Mouse (Mus musculus) ES-E14 (cell line): ENCODE data around the gene Nudt3. TPM values are rescaled to one million over a fixed set of nuclear protein-coding genes. Genes with fewer than 3 reads are reported as not detected.
A peak's percentile ranks its signal among the peaks of the same experiment; 100 is the strongest.

Experiments
- DNase-seq: peaks from one replicate; pipeline ENCODE4 v3.0.0-alpha.2; 2013; ENCODE audit warnings: low read depth, low spot score
- H3K27ac ChIP-seq: 2 replicates; pipeline ENCODE4 v1.5.1; 2012; ENCODE audit warnings: low read depth, mild to moderate bottlenecking, low read length, moderate library complexity, mixed read lengths; ENCODE audit not compliant: poor library complexity, insufficient read depth, severe bottlenecking
- H3K36me3 ChIP-seq: 2 replicates; pipeline ENCODE4 v1.6.1; 2012; ENCODE audit warnings: mild to moderate bottlenecking, low read length, moderate library complexity, mixed read lengths; ENCODE audit not compliant: control insufficient read depth, poor library complexity, insufficient read depth, severe bottlenecking
- H3K4me1 ChIP-seq, 2 experiments: fragments of 150-350 bp in 1 of 2; sonication (generic) in 1 of 2; 2 replicates each; pipeline ENCODE4 v1.6.1; 2012; ENCODE audit warnings: low read length in 2 of 2, mild to moderate bottlenecking in 1 of 2, mixed read lengths in 1 of 2; ENCODE audit not compliant: control insufficient read depth in 2 of 2, insufficient read depth in 2 of 2, poor library complexity in 1 of 2
- H3K4me3 ChIP-seq, 2 experiments: fragments of 150-350 bp in 1 of 2; sonication (generic) in 1 of 2; 2 replicates each; pipeline ENCODE4 v1.5.1; 2012; ENCODE audit warnings: low read length in 2 of 2, low read depth in 1 of 2, mild to moderate bottlenecking in 1 of 2, mixed read lengths in 1 of 2; ENCODE audit not compliant: insufficient read depth in 1 of 2, poor library complexity in 1 of 2, severe bottlenecking in 1 of 2
- H3K9ac ChIP-seq: 2 replicates; pipeline ENCODE4 v1.6.1; 2012; ENCODE audit warnings: low read depth, mild to moderate bottlenecking, low read length, mixed read lengths; ENCODE audit not compliant: poor library complexity, insufficient read depth, severe bottlenecking
- H3K9me3 ChIP-seq: fragments of 150-350 bp; sonication (generic); 2 replicates; pipeline ENCODE4 v1.6.1; 2012; ENCODE audit warnings: low read depth, mild to moderate bottlenecking, low read length; ENCODE audit not compliant: control insufficient read depth, insufficient read depth
- CHD2 ChIP-seq: IDR thresholded peaks from 2 replicates; pipeline ENCODE4 v1.6.1; 2014; ENCODE audit warnings: mild to moderate bottlenecking, low read depth, low read length, inconsistent platforms
- HCFC1 ChIP-seq: IDR thresholded peaks from 2 replicates; pipeline ENCODE4 v1.6.1; 2012; ENCODE audit warnings: low read length, inconsistent platforms, borderline replicate concordance; ENCODE audit not compliant: insufficient read depth
- MAFK ChIP-seq: IDR thresholded peaks from 2 replicates; pipeline ENCODE4 v1.6.1; 2014; ENCODE audit warnings: mild to moderate bottlenecking, low read depth, low read length, inconsistent platforms; ENCODE audit not compliant: insufficient read depth
- ZC3H11A ChIP-seq: IDR thresholded peaks from 2 replicates; pipeline ENCODE4 v1.6.1; 2012; ENCODE audit warnings: low read depth, mild to moderate bottlenecking, inconsistent platforms, low read length, borderline replicate concordance
- ZNF384 ChIP-seq: IDR thresholded peaks from 2 replicates; pipeline ENCODE4 v1.6.1; 2012; ENCODE audit warnings: low read depth, low read length, inconsistent platforms
- in situ Hi-C, 2 experiments: fragments of 600-800 bp; cut with MboI; formaldehyde crosslinking; loops; one replicate each; pipeline ENCODE4 v1.15.1; 2025; ENCODE audit warnings: low sequenced_read_pairs in 2 of 2, inconsistent platforms in 1 of 2; ENCODE audit not compliant: unreplicated experiment in 2 of 2
- total RNA-seq: library from RNA; depleted of rRNA; stranded (reverse); fragments of 300-350 nt; gene quantifications from 2 replicates; pipeline ENCODE4 v1.2.3, GENCODE M21; 2012

Nudt3 gene
- total RNA-seq, 1 experiment = 97.9 TPM

GRCm38 (mm10) chr17:27634871-27635574 is 11.7 kb upstream of the Nudt3 start, which contains the start of gene RPS10-NUDT3:
RPS10-NUDT3 (minus strand) TSS chr17:27635222.
- in situ Hi-C loops = no loop called here
- peaks cover 0 to 13% of the 10 kb centered on the region in 2 experiments; a peak in 3 of 4 replicates for H3K4me1 ChIP-seq

GRCm38 (mm10) chr17:27629249-27630020 is 6.1 kb upstream of the Nudt3 start:
- TF ChIP-seq CHD2 (no peak), MAFK (no peak), ZNF384 (no peak), HCFC1 (no peak), ZC3H11A (no peak)
- Histone ChIP-seq H3K4me3 (no peak overlapping the region), H3K4me1 (peaks cover 0 to 6% of the 10 kb centered on the region in 2 experiments; a peak in 1 of 4 replicates), H3K9me3 (no peaks in the 10 kb centered on the region), H3K36me3 (peaks cover 47% of the 10 kb centered on the region), H3K27ac (no peak overlapping the region), H3K9ac (no peak overlapping the region)
- no peak for DNase-seq
- in situ Hi-C loops = no loop called here

More at GRCm38 (mm10) chr17:27634871-27635574, 11.7 kb upstream of the Nudt3 start, which contains the start of gene RPS10-NUDT3:
- Histone ChIP-seq H3K9me3 (no peaks in the 10 kb centered on the region), H3K4me3 (peak within 1 kb of the TSS; percentile 97 to 98), H3K27ac (peak within 1 kb of the TSS; percentile 95), H3K9ac (peak within 1 kb of the TSS; percentile 94), H3K36me3 (peaks cover 48% of the 10 kb centered on the region)
- TF ChIP-seq ZC3H11A (no peak), MAFK (0 out of 2 replicates have a peak, but pooled peaks have one; percentile 18)
- no peak for DNase-seq

- H3K4me1 ChIP-seq = peaks cover 0 to 6% of the 10 kb centered on the region in 2 experiments; a peak in 1 of 4 replicates
- no peak overlapping the region for H3K9ac ChIP-seq
- DNase-seq = no peak
- H3K9me3 ChIP-seq = no peaks in the 10 kb centered on the region
- peaks cover 37% of the 10 kb centered on the region for H3K36me3 ChIP-seq
- H3K4me3 ChIP-seq = no peak overlapping the region
- in situ Hi-C loops = no loop called here
- TF ChIP-seq ZNF384 (no peak), MAFK (no peak), ZC3H11A (no peak), CHD2 (no peak), HCFC1 (no peak)
- H3K27ac ChIP-seq = no peak overlapping the region; the same call in 1 of the 2 replicates
These were observed 5.1 kb upstream of the Nudt3 start for GRCm38 (mm10) chr17:27628376-27628775.

GRCm38 (mm10) chr17:27627451-27627850 is 4.2 kb upstream of the Nudt3 start:
- DNase-seq = no peak
- Histone ChIP-seq H3K27ac (no peak overlapping the region), H3K9ac (no peak overlapping the region), H3K9me3 (no peaks in the 10 kb centered on the region), H3K36me3 (peaks cover 27% of the 10 kb centered on the region), H3K4me3 (no peak overlapping the region), H3K4me1 (peaks cover 0 to 6% of the 10 kb centered on the region in 2 experiments; a peak in 1 of 4 replicates)
- TF ChIP-seq ZC3H11A (no peak), ZNF384 (no peak), MAFK (no peak), CHD2 (no peak), HCFC1 (no peak)
- in situ Hi-C loops = no loop called here
